Mouse (Mus musculus) cortical plate, adult 2 months (tissue): ENCODE data around the gene Gypa.
A peak's percentile ranks its signal among the peaks of the same experiment; 100 is the strongest.

ENCODE experiments used
- CTCF ChIP-seq: fragments of 200-500 bp; IDR thresholded peaks from 2 replicates; pipeline ENCODE4 v1.5.1; 2011; ENCODE audit warnings: mild to moderate bottlenecking, control low read depth, low read length; ENCODE audit not compliant: insufficient read depth; ENCODE audit errors: extremely low read depth
- POLR2A ChIP-seq: fragments of 200-500 bp; IDR thresholded peaks from 2 replicates; pipeline ENCODE4 v1.6.1; 2011; ENCODE audit warnings: mild to moderate bottlenecking, low read length, control low read depth; ENCODE audit not compliant: insufficient read depth; ENCODE audit errors: extremely low read depth

GRCm38 (mm10) chr8:80492987-80493441 is 567 bp upstream of the Gypa start:
- TF ChIP-seq POLR2A (no peak), CTCF (peak; percentile 68)
